Mouse (Mus musculus): ENCODE measurements around the gene Naip1. TPM values are rescaled to one million over a fixed set of nuclear protein-coding genes. Genes with fewer than 3 reads are reported as not detected.
"Not testable (repeated sequence)": the region's sequence is repeated elsewhere in the genome, so short reads cannot be mapped to it uniquely, and the experiment has no call there.

Naip1 gene
- total and polyA plus RNA-seq, 2 experiments = 0.10 to 0.37 TPM

DNA sequence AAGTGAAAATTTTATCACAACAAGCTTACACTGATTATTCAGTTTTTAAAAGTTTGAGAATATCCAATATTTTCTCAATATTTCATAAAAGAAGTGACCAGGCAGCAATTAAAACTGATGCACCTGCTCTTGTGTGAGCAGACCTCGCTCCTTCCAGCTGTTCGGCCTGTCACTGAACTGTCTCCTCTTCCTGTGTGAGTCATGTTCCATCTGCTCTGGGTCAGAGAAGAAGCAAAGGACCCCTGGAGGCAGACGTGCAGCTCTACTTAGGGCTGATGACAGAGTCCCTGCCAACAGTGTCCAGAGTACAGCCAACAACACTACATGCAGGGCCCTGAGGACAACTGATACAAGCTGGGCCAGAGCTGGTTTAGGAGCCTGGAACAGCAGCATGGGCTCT, 12.6 kb downstream of the Naip1 start:
- no peak for DNase-seq (ENCODE audit: extremely low read depth, low read depth, low spot score)
- 68% methylated on average over 3 of the region's 3 CpGs for WGBS
- Histone ChIP-seq H3K9ac (ENCODE audit: low read depth, low read length) (no peak overlapping the region), H3K27ac (replicated peaks; ENCODE audit: insufficient read depth, low read depth, low read length) (no peak overlapping the region), H3K4me1 (ENCODE audit: control insufficient read depth, insufficient read depth, low read length) (no peaks in the 10 kb centered on the region), H3K79me2 (ENCODE audit: control insufficient read depth, insufficient read depth, low read length) (no peaks in the 10 kb centered on the region), H3K27me3 (ENCODE audit: control insufficient read depth, insufficient read depth, low read length) (no peaks in the 10 kb centered on the region), H3K4me3 (ENCODE audit: insufficient read depth, low read depth, low read length) (no peak overlapping the region), H3K36me3 (ENCODE audit: control insufficient read depth, insufficient read depth, low read length) (no peaks in the 10 kb centered on the region)
- TF ChIP-seq POLR2A (IDR thresholded peaks at IDR 0.05; ENCODE audit: extremely low read depth, insufficient read depth, low read length) (no peak), CTCF (IDR thresholded peaks at IDR 0.05; ENCODE audit: low read depth, low read length) (no peak)

- no peaks in the 10 kb centered on the region for H3K27me3 ChIP-seq (ENCODE audit: control insufficient read depth, insufficient read depth, low read length)
- no peak overlapping the region for H3K9ac ChIP-seq (ENCODE audit: low read depth, low read length)
- no peaks in the 10 kb centered on the region for H3K79me2 ChIP-seq (ENCODE audit: control insufficient read depth, insufficient read depth, low read length)
- no peak for TF ChIP-seq POLR2A (IDR thresholded peaks at IDR 0.05; ENCODE audit: extremely low read depth, insufficient read depth, low read length)
- TF ChIP-seq CTCF (IDR thresholded peaks at IDR 0.05; ENCODE audit: low read depth, low read length) = no peak
- no peaks in the 10 kb centered on the region for H3K4me1 ChIP-seq (ENCODE audit: control insufficient read depth, insufficient read depth, low read length)
- 62% methylated on average over 1 of the region's 1 CpGs for WGBS
- no peak for DNase-seq (ENCODE audit: extremely low read depth, low read depth, low spot score)
- H3K27ac ChIP-seq (replicated peaks; ENCODE audit: insufficient read depth, low read depth, low read length) = no peak overlapping the region
- no peaks in the 10 kb centered on the region for H3K36me3 ChIP-seq (ENCODE audit: control insufficient read depth, insufficient read depth, low read length)
- no peak overlapping the region for H3K4me3 ChIP-seq (ENCODE audit: insufficient read depth, low read depth, low read length)
Observed at GRCm38 (mm10) chr13:100438701-100439100, 14.0 kb downstream of the Naip1 start.

- Histone ChIP-seq H3K36me3 (ENCODE audit: control insufficient read depth, insufficient read depth, low read length) (no peaks in the 10 kb centered on the region), H3K9ac (ENCODE audit: low read depth, low read length) (no peak overlapping the region), H3K27ac (replicated peaks; ENCODE audit: insufficient read depth, low read depth, low read length) (no peak overlapping the region), H3K27me3 (ENCODE audit: control insufficient read depth, insufficient read depth, low read length) (no peaks in the 10 kb centered on the region), H3K4me1 (ENCODE audit: control insufficient read depth, insufficient read depth, low read length) (no peaks in the 10 kb centered on the region), H3K4me3 (ENCODE audit: insufficient read depth, low read depth, low read length) (no peak overlapping the region), H3K79me2 (ENCODE audit: control insufficient read depth, insufficient read depth, low read length) (no peaks in the 10 kb centered on the region)
- WGBS = 67% methylated on average over 3 of the region's 3 CpGs
- TF ChIP-seq CTCF (IDR thresholded peaks at IDR 0.05; ENCODE audit: low read depth, low read length) (no peak), POLR2A (IDR thresholded peaks at IDR 0.05; ENCODE audit: extremely low read depth, insufficient read depth, low read length) (no peak)
- no peak for DNase-seq (ENCODE audit: extremely low read depth, low read depth, low spot score)
Observed at GRCm38 (mm10) chr13:100437322-100437825, 15.3 kb downstream of the Naip1 start.

DNA sequence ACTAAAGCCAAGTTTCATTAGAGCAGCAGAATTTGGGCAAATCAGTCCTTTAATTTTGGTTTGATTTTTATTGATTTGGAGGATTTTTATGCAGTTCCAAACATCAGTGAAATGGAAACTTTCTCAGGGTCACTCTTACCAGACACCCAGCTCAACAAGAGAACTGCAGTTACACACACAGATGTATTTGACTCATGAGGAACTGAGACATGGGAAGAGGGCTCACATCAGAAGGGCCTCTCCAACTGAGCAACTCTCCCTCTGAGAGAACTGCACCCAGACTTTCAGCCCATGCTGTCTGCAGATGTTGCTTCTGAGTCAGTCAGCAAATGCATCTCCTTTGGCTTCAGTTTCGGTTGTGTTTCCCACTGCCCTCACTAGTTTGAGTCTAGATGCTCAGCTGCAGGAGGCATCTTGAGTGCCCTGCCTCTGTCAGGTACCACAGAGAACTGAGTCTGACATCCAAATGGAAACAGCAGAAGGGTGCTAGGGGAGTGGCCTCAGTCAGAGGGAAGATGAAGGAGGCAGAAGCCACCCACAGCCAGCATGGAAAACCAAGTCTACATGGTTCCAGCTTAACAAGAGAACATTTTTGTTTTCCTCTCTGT, 16.0 kb downstream of the Naip1 start:
- DNase-seq (ENCODE audit: extremely low read depth, low read depth, low spot score); H3K9ac ChIP-seq (ENCODE audit: low read depth, low read length); H3K27me3 ChIP-seq (ENCODE audit: control insufficient read depth, insufficient read depth, low read length); H3K36me3 ChIP-seq (ENCODE audit: control insufficient read depth, insufficient read depth, low read length); H3K4me1 ChIP-seq (ENCODE audit: control insufficient read depth, insufficient read depth, low read length); H3K79me2 ChIP-seq (ENCODE audit: control insufficient read depth, insufficient read depth, low read length); H3K27ac ChIP-seq (replicated peaks; ENCODE audit: insufficient read depth, low read depth, low read length); H3K4me3 ChIP-seq (ENCODE audit: insufficient read depth, low read depth, low read length): not testable (repeated sequence)
- WGBS = 73% methylated on average over 1 of the region's 1 CpGs

- not testable (repeated sequence) for H3K79me2 ChIP-seq (ENCODE audit: control insufficient read depth, insufficient read depth, low read length); H3K4me3 ChIP-seq (ENCODE audit: insufficient read depth, low read depth, low read length); H3K9ac ChIP-seq (ENCODE audit: low read depth, low read length); H3K36me3 ChIP-seq (ENCODE audit: control insufficient read depth, insufficient read depth, low read length); DNase-seq (ENCODE audit: extremely low read depth, low read depth, low spot score); H3K4me1 ChIP-seq (ENCODE audit: control insufficient read depth, insufficient read depth, low read length); H3K27ac ChIP-seq (replicated peaks; ENCODE audit: insufficient read depth, low read depth, low read length); H3K27me3 ChIP-seq (ENCODE audit: control insufficient read depth, insufficient read depth, low read length)
- WGBS = 86% methylated on average over 7 of the region's 7 CpGs
Observed at GRCm38 (mm10) chr13:100419958-100420357, 32.7 kb downstream of the Naip1 start.

DNA sequence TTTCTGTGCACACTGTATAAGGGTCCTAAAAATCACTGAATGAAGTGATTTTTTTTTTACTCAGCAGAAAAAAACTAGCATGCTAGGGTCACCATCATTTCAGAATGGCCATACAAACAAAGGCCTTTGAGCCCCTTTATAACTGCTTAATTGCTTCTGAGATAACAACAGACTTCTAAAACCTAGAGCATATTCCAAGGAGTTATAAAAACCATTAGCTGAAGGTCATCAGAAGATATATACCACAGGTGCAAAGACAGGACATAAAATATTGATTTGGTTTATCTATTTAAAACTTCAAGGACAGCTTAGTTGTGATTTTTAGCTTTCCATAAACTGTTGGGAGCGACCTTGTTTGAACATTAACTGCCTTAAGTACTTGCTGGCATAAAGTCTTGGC, 38.2 kb downstream of the Naip1 start:
- H3K79me2 ChIP-seq (ENCODE audit: control insufficient read depth, insufficient read depth, low read length) = no peaks in the 10 kb centered on the region
- H3K36me3 ChIP-seq (ENCODE audit: control insufficient read depth, insufficient read depth, low read length) = no peaks in the 10 kb centered on the region
- no peak overlapping the region for H3K4me3 ChIP-seq (ENCODE audit: insufficient read depth, low read depth, low read length)
- 55% methylated on average over 1 of the region's 1 CpGs for WGBS
- no peak overlapping the region for H3K9ac ChIP-seq (ENCODE audit: low read depth, low read length)
- H3K27me3 ChIP-seq (ENCODE audit: control insufficient read depth, insufficient read depth, low read length) = no peaks in the 10 kb centered on the region
- TF ChIP-seq POLR2A (IDR thresholded peaks at IDR 0.05; ENCODE audit: extremely low read depth, insufficient read depth, low read length) (no peak), CTCF (IDR thresholded peaks at IDR 0.05; ENCODE audit: low read depth, low read length) (no peak)
- no peak overlapping the region for H3K27ac ChIP-seq (replicated peaks; ENCODE audit: insufficient read depth, low read depth, low read length)
- H3K4me1 ChIP-seq (ENCODE audit: control insufficient read depth, insufficient read depth, low read length) = no peaks in the 10 kb centered on the region
- no peak for DNase-seq (ENCODE audit: extremely low read depth, low read depth, low spot score)
